Mouse (Mus musculus) granulocyte monocyte progenitor cell, adult 5-6 weeks (primary cell): Measurements from ENCODE around the gene Stat4. TPM values are rescaled to one million over a fixed set of nuclear protein-coding genes. Genes with fewer than 3 reads are reported as not detected.

Experiments used
- ATAC-seq: replicated peaks from 2 replicates; pipeline ENCODE4 v1.8.0; 2016; ENCODE audit warnings: mild to moderate bottlenecking, moderate TSS enrichment, inconsistent platforms; ENCODE audit not compliant: poor library complexity, severe bottlenecking
- total RNA-seq, 2 experiments: library from RNA; stranded (forward) in 1 of 2; stranded (reverse) in 1 of 2; fragments of 200-712, 200-1000 nt in 1 of 2; fragments of >200 nt in 1 of 2; fragmentation: Nextera tagmentation in 1 of 2; gene quantifications; 2 replicates each; pipeline ENCODE4 v1.2.3; 2014 to 2017

Stat4 gene
- total RNA-seq, 2 experiments from 2014 or later: 21.5 to 32.2 TPM

GRCm38 (mm10) chr1:52140534-52140933 is 153.6 kb downstream of the Stat4 start:
- ATAC-seq: no peak

GRCm38 (mm10) chr1:52141482-52141881 is 154.5 kb downstream of the Stat4 start:
- ATAC-seq: peak; percentile 83

- peak; percentile 41 for ATAC-seq
These were observed 155.2 kb downstream of the Stat4 start for GRCm38 (mm10) chr1:52142117-52142516.

- ATAC-seq: no peak
These were observed 156.2 kb downstream of the Stat4 start for GRCm38 (mm10) chr1:52143191-52143590.

GRCm38 (mm10) chr1:52143596-52144156 is 156.7 kb downstream of the Stat4 start:
- no peak for ATAC-seq

- ATAC-seq: no peak
These were observed 158.0 kb downstream of the Stat4 start for GRCm38 (mm10) chr1:52144907-52145306.

GRCm38 (mm10) chr1:52146214-52146970 is 159.4 kb downstream of the Stat4 start:
- ATAC-seq: peak; percentile 65

GRCm38 (mm10) chr1:52147431-52147830 is 160.5 kb downstream of the Stat4 start:
- ATAC-seq: no peak

- ATAC-seq: no peak
These were observed 161.2 kb downstream of the Stat4 start for GRCm38 (mm10) chr1:52148178-52148577.

GRCm38 (mm10) chr1:52148696-52149095 is 161.7 kb downstream of the Stat4 start:
- ATAC-seq: no peak

- peak; percentile 52 for ATAC-seq
These were observed 163.0 kb downstream of the Stat4 start for GRCm38 (mm10) chr1:52149934-52150346.

GRCm38 (mm10) chr1:52150676-52151075 is 163.7 kb downstream of the Stat4 start:
- ATAC-seq: peak; percentile 34; the same call in 1 of the 2 replicates

GRCm38 (mm10) chr1:52151166-52151565 is 164.2 kb downstream of the Stat4 start:
- ATAC-seq: no peak

- ATAC-seq: no peak
These were observed 165.4 kb downstream of the Stat4 start for GRCm38 (mm10) chr1:52152369-52152768.

GRCm38 (mm10) chr1:52152936-52153335 is 166.0 kb downstream of the Stat4 start:
- ATAC-seq: no peak

- no peak for ATAC-seq
These were observed 167.9 kb downstream of the Stat4 start for GRCm38 (mm10) chr1:52154890-52155289.

- ATAC-seq: no peak
These were observed 169.4 kb downstream of the Stat4 start for GRCm38 (mm10) chr1:52156351-52156750.

Other genes starting within 250 kb of the Stat4 start
- 2.6 and 4.4 TPM in 2 replicates for gene Myo1b, start 71.1 kb upstream of the Stat4 start, total RNA-seq (2014; fragmentation: Nextera tagmentation)
- 5.5 and 13.1 TPM in 2 replicates for gene Myo1b, start 71.1 kb upstream of the Stat4 start, total RNA-seq (2017)
- 34.7 and 65.5 TPM in 2 replicates for gene Stat1, start 132.3 kb downstream of the Stat4 start, total RNA-seq (2014; fragmentation: Nextera tagmentation)
- gene Stat1, start 132.3 kb downstream of the Stat4 start, total RNA-seq (2017): 51.1 and 52.7 TPM in 2 replicates
- 103 and 136 TPM in 2 replicates for gene Gls, start 246.1 kb downstream of the Stat4 start, total RNA-seq (2014; fragmentation: Nextera tagmentation)
- gene Gls, start 246.1 kb downstream of the Stat4 start, total RNA-seq (2017): 192 and 196 TPM in 2 replicates